Mouse (Mus musculus) C2C12 (cell line): ENCODE results near the gene Olfr97.

Experiments used
- CTCF ChIP-seq: IDR thresholded peaks from one replicate; pipeline ENCODE4 v1.5.1; 2011; ENCODE audit not compliant: control insufficient read depth, insufficient read depth, insufficient read length
- MYOG ChIP-seq: IDR thresholded peaks from one replicate; pipeline ENCODE4 v1.6.1; 2011; ENCODE audit not compliant: control insufficient read depth, insufficient read length; ENCODE audit errors: extremely low read depth
- USF1 ChIP-seq: IDR thresholded peaks from one replicate; pipeline ENCODE4 v1.6.1; 2011; ENCODE audit warnings: low read depth, mild to moderate bottlenecking, control low read depth, moderate library complexity

DNA sequence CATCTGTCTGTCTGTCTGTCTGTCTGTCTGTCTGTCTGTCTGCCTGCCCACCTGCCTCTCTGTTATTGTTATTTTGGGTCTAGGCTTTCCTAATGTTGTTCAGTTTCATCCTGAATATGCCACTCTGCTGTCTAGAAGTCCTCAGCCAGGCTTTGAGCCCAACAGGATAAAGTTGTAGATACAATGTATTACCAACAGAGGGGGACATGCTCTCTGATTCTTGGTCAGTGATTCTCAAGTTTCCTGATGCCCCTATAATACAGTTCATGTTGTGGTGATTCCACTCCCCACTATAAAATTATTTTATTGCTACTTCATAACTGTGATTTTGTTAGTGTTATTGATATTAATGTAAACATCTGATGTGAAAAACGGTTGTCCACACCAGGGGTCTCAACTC, 15.3 kb downstream of the Olfr97 start:
- TF ChIP-seq MYOG (no peak), CTCF (no peak), USF1 (no peak)
